Mouse (Mus musculus) layer of hippocampus, adult 9-11 months (tissue): ENCODE results near the gene Tecpr1.

ENCODE experiments used
- DNase-seq: peaks from one replicate; pipeline ENCODE4 v3.0.0; 2022

The Tecpr1 gene

GRCm38 (mm10) chr5:144162813-144163517 is 60.5 kb downstream of the Tecpr1 start:
- DNase-seq: no peak

DNA sequence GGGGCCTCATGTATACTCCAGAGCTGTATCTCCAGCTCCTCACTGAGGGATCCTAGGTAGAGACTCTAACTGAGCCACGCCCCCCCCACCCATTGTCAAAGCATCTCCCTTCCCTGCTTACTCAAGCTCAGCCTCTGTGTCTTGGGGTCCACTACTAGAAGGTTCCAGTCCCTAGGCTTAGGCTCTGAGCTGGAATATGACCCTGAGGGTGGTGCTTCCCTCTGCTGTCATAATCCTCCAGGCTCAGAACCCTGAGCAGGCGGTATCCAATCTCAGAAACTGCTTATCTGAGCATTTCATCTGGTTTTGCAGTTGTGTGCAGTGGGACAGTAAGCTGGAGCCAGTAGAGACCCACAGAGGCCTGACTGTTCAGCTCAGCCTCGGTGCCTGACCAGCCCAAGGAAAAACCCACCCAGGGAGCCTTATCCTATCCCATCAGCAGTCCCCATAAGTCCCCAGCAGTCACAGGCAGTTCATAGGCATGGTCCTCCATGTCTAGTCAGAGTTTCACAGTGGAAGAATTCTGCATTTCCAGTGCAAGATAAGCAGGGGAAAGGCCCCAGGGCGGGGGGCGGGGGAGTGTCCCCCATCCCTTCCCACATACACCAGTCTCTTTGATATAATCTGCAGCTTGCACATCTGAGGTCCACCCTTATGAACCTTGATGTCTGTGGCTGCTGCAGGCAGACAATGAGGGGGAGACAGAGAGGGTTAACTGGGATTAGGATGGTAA is 61.2 kb downstream of the Tecpr1 start:
- DNase-seq: no peak

DNA sequence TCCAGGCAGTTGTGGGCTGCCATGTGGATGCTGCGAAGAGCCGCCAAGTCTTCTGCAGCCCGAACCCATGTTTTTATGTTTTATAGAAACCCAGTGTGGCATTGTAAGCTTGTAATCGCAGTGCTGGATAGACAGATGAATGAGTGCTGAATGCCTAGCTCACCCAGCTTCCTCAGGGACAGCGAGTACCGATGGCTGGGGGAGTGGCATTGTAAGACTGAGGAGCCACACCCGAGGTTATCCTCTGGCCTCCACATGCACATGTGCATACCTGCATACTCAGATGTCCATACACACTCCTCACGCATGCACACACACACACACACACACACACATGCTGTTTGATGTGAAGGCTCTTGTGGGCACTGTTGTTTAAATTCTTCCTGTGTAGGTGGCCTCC is 64.3 kb downstream of the Tecpr1 start:
- no peak for DNase-seq

GRCm38 (mm10) chr5:144158604-144159003 is 64.8 kb downstream of the Tecpr1 start:
- DNase-seq: peak; percentile 29

DNA sequence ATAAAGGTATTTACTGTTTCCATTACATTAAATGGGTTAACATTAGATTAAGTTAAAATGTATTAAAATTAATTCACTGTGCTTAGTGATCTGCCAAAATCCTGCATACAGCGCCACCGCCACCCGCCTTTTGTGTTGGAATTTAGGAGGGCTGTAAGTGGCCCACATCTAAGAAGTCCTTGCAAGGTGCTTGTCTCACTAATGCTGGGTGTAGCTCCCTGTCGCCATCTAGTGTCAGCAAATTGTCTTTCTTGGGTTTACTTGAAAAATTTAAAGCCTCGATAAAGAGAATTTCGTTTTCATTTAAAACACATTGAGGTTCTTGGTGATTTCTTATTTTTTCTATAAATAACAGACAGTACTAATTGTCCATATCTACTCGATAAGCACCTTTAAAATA is 68.9 kb downstream of the Tecpr1 start:
- peak; percentile 54 for DNase-seq

GRCm38 (mm10) chr5:144151270-144151669 is 72.1 kb downstream of the Tecpr1 start:
- DNase-seq: no peak

DNA sequence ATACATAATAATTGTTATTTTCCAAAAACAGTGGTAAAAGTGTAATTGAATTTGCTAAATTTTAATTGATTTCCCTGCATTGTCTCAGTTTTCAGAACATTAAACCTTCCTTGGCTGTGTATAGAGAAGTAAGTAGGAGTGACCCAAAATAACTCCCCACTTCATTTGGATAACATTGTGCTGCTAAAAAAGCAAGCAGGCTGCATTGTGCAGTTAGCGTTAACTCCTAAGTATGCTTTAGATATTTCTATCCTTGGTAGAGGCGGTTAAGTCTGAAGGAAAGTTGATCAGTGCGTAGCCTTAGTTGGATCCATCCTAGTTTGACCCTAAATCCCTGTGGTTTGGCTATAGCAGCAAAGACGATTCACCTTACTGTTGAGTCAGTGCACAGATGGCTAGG is 73.9 kb downstream of the Tecpr1 start:
- DNase-seq: no peak

DNA sequence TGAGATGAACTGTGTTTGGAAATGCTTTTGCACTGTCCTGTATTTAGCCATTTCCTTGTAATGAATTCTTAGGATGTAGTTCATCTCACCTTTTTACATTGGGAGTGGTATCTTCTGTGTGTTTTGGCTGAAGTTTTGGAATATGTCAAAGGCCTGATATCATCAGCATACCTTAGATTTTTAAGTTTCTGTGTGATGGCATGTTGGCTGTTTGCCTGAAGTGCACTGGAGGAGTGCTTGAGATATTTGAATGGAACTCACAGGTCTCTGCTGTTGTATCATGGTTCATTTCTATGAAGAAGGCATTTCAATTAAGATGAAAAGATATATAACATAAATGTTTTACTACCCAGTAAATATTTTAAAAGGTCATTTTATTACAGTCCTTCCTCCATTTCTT is 76.5 kb downstream of the Tecpr1 start:
- no peak for DNase-seq
